Mouse (Mus musculus) heart, postnatal 25 days (tissue): ENCODE measurements at regions not wholly inside any gene's neighbourhood (a gene's known extent, or its start where the extent isn't known, plus 50 kb on each side); places are given as distances from the start of the nearest gene placed in this dataset.

Experiments
- DNase-seq: peaks from one replicate; pipeline ENCODE4 v3.0.0; 2022; ENCODE audit warnings: low spot score
- intact Hi-C: fragments of 180-260 bp; cut with DNase I; formaldehyde crosslinking; loops from one replicate; pipeline ENCODE4 v1.15.1; 2025

DNA sequence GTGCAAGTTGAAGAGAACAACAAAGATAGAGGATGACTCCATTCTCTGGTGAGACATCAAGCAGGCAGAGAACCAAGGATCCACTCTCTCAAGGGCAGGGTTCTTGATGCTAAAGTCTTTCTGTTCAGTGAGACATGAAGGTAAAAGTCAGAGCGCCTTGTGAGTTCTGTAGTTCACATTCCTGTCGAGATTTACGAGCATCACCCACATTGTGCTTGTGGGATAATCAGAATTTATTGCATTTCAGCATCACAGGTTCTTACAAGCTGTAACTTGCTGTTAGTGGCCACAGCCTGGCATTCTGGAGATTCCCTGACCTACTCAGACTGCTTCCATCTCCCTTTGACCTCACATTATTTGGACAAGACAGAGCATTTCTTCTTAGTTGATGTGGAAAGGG lies 540.9 kb upstream of the Atp2b1 start:
- intact Hi-C loops: no loop called here
- DNase-seq: no peak

DNA sequence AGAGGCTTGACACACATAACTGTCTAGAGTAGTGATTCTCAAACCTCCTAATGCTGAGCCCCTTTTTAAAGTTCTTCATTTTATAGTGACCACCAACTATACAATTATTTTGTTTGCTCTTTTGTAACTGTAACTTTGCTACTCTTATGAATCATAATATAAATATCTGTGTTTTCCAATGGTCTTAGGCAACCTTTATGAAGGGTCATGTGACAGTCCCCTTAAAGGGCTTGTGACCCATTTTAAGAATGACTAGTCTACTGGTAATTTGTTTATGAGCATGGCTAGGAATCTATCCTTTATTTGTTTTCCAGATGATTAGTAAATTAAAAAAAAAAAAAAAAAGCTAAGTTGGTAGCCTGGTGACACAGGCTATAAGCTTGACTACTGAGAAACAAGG lies 539.5 kb upstream of the Atp2b1 start:
- no peak for DNase-seq

DNA sequence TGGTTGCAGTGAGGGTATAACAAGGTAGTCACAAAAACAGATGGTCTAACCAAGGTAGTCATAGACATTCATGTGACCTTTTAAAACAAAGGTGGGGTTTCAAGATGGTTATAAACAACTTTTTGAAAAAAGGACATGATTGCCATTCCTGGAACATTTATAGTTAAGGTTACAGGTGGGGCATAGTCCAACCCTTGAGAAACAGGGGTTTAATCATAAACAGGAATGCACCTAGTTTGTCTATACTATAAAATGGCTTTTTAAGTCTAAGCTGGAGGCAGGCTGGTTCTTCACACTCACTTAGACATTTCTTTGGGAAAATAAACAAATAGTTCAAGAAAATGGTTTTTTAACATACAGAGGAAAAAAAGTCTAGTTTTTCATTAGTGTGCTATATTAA lies 525.7 kb upstream of the Atp2b1 start:
- DNase-seq: no peak
- intact Hi-C loops: no loop called here

More for the DNA sequence above, 539.5 kb upstream of the Atp2b1 start:
- intact Hi-C loops: no loop called here

DNA sequence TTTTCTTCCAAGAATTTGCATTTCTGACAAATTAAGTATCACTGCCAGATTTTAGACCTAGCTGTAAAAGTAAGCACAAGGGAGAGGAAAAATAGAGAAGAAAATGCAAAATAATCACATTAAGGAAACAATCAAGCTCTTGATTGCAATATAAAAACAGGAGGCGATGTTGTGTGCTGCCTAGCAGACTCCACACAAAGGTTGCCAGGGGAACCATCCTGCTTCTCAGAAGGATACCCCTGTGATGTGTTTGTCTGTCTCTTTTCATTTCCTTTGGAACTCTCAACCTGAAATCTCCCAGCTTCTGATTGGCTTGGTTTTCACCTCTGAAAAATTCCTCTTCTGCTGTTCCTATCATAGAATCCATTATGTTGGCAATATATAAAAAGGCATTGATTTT lies 514.3 kb upstream of the Atp2b1 start:
- DNase-seq: no peak
- intact Hi-C loops: no loop called here

DNA sequence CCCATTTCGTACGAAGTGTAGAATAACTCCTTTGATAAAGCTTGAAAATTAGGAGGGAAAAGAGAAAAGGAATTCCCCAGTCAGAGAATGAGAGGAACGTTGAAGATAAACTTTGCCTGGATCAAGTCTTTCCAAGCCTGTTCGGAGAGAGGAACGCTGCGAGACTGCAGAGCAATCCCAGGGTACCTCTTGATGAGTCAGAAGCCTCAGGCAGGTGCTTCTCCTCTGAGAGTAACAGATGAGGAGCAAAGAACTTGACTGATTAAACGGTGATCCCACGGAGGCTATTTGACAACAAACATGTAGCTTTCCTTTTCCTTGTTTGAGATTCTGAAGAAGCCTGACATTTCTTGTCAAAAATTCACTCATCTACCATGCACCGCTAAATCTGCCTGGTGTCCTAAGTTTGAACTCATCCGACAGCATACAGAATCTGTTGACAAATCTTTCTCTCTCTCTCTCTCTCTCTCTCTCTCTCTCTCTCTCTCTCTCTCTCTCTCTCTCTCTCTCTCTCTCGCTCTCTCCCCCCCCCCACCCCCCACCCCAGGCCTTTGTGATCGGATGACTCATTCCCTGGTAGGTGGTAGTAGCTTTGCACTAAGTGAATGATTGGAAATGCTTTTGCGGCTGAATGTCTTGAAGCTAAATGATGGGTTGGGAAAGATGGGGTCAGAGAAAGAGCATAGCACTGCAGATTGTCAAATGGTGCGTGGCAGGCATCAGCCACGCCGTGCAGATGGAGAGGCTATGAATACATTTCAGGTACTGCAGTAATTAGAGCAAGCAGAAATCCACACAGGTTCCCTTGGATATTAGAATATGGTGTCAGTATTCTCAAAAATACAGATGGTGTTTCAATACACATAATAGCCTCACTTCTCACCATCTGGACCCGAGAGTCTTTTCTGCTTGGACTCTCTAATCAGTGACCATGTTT lies 496.1 kb upstream of the Atp2b1 start:
- intact Hi-C loops: no loop called here
- no peak for DNase-seq

DNA sequence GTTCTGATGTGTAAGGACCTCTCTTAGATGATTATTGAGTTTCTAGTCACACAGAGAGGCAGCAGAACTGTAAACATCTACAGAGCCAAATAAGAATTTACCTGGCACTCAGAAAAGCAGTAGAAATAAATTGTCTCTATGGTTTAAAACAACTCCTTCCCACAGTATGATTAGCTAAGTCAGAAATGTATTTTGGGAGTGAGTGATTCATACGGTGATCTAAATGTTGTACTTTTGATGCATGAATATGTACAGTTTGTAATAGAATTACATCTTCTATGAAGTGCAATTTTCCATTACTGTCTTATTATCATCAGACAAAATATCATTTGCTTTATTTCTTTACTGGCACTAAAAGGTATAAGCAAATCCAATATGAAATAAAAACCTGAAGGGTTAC lies 489.8 kb upstream of the Atp2b1 start:
- no peak for DNase-seq
- intact Hi-C loops: no loop called here

DNA sequence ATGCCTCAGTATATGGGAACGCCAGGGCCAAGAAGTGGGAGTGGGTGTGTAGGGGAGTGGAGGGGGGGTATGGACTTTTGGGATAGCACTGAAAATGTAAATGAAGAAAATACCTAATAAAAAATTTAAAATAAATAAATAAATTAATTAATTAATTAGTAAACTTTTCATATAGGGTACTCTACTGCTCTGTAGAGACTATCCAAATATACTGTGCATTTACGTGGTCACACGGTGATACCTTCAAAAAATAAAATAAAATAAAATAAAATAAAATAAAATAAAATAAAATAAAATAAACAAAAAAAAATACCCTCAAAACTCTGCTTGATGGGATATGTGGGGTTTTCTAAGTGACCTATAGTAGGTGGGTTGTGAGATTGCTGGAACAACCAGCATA lies 479.2 kb upstream of the Atp2b1 start:
- intact Hi-C loops: no loop called here
- no peak for DNase-seq

DNA sequence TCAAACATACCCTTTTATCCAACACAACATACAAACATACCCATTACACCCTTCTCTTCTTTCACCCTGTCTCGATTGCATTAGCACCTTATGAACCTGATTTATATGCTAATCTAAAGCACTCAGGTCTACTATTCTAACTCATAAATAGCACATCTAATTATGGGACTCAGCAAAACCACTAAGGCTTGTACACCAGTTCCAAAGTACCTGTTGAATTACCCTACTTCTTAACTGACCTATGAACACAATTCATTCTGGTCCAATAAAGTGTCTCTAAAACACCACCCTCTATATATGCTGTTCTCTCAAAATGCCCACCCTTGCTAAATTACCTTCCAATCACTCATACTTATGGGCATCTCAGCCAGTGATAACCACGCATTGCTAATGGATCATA lies 452.7 kb upstream of the Atp2b1 start:
- intact Hi-C loops: no loop called here

DNA sequence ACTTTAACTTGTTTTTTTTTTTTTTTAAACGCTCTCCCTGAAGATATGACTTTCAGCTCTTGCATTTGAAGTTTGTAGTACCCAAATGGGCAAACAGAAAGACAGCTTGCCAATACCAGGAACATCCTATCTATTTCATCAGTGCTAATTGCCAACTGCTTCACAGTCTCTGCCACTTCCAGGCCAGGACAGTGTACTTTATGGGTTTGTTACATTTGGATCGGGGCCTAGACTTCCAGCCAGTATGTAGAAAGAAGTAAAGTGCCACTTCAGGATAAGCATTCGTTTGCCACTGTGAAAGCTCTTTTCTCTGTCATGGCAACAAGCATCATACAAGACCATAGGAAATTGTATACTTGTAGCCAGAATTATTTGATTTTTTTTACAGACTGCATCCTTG lies 439.6 kb upstream of the Atp2b1 start:
- DNase-seq: no peak
- intact Hi-C loops: no loop called here

More for the DNA sequence above, 452.7 kb upstream of the Atp2b1 start:
- DNase-seq: no peak

DNA sequence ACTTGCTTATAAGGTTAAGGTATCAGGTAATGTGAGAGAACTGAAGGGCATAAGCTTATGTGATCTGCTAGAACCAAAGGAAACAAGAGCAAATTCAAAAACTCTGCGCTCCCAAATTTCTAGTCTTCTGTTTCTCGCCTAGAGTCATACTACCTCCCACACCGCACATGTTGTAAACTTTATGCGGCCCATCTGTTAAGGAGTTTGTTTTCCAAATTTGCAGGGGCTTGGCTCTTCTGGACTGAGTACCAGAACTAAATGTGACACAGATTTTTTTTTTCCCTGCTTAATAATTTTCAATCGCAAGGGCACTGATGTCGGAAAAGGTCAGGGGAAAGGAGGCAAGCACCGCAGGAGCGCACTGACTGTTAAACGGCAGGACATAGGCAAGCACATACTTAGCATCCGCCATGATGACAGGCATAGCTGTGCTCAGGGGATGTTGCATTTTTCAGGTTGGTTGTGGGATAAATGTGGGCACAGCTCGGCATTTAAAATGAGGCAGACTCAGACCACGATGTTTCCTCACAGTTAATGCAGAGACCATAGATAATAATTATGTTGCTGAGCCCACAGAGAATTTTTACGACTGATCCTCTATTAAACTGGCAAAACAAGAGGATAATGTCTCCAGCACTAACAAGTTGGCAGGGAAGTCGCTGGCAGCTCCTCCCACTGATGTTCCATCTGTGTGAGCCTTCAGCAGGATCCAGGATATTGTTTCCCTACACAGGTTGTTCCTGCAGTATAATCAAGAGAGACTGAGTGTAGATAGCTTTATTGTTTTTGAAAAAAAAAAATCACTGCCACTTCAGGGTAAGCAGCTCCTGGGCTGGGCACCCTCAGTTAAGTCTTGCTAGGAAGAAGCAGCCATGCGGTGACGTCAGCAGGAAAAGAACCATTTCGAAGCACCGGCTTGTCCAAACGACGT lies 428.2 kb upstream of the Atp2b1 start:
- intact Hi-C loops: no loop called here
- no peak for DNase-seq

DNA sequence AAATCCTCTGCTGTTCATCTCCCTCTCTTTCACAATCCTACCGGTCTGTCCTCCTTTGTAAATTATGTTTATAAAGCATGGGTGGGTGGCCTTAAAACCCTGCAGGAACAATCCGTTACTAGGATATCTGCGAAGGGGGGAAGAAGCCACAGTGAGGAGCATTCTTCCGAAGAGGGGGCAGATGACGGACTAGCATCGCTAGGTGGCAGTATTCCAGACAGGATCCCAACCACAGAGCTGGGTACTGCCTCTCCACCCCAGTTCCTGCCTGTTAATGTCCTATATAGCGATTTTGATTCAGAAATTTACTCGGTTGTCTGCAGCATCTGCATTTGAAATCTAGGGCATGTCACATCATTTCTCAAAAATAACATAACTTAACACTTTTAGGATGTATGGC lies 419.9 kb upstream of the Atp2b1 start:
- peak; percentile 30 for DNase-seq
- intact Hi-C loops: loop anchor here (1.0 to 5.0 kb wide), 3 partner anchors 418 to 591 kb away; partner anchors contain the start of gene Atp2b1

DNA sequence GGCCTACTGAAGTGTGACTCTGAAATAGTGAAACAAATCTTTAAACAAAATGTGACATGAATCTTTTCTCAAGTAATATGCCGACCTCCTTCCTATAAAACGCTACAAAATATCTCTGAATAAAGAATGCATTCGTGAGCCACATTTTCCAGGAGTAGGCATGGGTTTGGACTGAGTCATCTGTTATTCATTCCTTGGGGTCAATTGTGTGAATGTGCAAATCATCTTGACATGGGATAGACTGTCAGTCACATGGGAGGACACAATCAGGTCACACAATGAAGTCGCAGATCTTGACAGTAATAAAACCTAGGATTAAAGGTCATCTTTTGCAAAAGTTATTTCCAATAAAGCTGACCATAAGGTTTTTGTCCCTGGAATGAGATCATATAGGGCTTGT lies 418.0 kb upstream of the Atp2b1 start:
- intact Hi-C loops: no loop called here
- no peak for DNase-seq

DNA sequence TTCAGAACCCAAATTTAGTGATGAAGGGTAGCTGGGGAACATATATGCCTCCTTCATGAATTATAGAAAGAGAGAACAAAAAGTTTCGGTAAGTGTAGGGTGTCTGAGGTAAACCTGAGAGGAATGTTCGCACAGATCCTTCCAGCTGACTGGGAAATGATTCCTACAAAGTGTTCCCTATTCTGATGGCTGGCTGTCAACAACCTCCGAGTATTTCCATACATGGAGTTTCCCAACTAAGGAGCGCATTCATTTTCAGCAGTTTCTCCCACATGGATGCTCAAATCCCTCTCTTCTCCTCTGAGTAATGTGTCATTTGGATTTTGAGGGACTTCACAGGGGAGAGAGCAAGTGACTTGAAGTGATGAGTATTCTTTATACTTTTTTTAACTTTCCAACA lies 413.9 kb upstream of the Atp2b1 start:
- no peak for DNase-seq
- intact Hi-C loops: no loop called here

DNA sequence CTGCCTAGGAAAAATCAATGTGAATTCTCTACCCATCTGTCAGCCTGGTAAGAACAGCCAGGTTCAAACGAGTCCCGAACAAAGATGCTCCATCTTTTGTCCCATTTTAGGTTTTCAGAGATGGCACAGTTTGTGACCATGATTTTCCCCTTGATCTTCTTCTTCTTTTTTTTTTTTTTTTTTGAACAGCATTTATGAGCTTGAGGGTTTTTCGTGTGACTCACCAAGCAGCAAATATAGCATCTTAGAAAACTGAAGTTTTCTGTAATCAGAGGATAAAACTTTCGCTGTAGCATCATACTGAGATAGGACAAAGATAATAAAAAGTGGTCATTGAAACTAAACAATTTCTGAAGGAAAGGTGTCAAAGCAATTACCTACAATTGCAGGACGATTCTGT lies 412.6 kb upstream of the Atp2b1 start:
- intact Hi-C loops: no loop called here
- DNase-seq: no peak

DNA sequence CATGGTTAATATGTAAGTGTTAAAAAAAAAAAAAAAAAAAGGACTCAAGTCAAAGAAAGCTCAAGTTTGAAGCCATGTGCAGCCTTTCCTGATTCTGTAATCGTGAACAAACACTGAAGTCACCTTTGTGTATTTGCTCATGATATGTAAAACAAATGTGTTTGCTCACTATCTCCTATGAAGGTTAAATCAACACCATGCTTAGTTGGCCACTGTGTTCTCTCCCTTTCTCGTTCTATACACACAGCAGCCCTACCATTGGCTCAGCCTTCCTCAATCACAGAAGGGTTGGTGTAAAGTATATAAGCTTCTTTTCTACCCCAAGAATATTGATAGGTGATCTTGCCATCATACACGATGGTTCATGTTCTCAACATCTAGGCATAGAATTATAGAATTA lies 409.7 kb upstream of the Atp2b1 start:
- no peak for DNase-seq
- intact Hi-C loops: no loop called here

DNA sequence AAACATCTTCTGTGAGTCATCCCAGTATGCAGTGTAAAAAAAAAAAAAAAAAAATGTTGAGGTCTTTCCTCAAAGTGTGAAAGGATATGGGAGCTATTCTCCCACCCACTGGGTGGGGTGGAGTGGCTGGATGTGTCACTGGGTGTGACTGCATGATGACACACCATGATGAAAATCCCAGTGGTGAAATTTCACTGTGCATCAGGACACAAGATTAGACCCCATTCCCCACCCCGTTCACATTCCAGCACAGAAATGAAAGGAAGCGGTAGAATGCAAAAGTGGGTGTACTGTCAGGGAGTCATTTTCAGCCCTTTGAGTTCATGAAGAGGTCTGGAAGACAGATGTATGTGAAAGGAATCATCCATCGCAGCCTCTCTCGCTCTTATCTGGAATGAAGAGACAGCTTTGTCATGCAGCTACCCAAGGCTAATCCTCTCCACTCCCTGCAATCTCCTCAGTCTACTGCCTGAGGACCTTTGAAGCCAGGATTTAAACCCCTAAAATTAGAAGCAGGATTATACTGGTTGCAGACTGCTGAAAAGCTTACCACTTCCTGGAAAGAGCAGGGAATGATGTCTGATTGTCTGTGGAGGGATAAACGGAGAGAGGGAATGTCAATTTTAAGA lies 405.6 kb upstream of the Atp2b1 start:
- intact Hi-C loops: no loop called here
- DNase-seq: peak; percentile 3

DNA sequence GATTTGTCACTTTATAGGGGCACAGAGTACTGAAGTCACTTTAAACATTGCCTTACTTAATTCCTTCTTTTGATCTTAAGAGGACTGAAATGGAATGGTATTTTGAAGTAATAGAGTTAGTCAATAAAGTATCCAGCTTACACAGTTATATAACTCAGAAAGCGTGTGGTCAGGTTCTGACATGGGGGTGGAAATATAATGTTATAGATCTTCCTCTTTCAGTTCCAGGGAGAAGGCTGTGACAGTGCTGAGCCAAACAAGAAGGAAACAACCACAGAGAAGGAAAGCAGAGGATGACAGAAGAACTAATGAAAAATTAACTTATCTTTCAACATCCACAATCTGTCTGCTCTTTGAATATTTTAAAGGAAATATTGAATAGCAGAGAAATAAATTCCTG lies 399.4 kb upstream of the Atp2b1 start:
- no peak for DNase-seq
- intact Hi-C loops: no loop called here

DNA sequence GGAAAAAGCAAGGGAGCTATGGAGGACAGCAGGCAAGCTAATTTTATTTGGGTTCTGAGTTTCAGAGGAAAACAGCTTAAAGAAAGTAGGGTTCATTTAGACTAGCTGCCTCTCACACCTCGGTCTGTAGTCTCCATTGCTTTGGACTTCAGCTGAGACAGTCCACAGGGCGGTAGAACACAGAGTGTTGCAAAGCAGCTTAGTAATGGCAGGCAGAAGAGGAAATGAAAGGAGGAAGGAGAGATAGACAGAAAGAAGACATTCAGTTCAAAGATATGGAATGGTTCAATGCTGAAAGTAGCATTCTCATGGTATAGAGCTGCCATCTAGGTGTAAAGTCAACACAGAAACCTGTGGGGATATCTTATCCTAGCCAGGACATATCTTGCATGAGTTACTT lies 396.6 kb upstream of the Atp2b1 start:
- DNase-seq: no peak
- intact Hi-C loops: no loop called here

DNA sequence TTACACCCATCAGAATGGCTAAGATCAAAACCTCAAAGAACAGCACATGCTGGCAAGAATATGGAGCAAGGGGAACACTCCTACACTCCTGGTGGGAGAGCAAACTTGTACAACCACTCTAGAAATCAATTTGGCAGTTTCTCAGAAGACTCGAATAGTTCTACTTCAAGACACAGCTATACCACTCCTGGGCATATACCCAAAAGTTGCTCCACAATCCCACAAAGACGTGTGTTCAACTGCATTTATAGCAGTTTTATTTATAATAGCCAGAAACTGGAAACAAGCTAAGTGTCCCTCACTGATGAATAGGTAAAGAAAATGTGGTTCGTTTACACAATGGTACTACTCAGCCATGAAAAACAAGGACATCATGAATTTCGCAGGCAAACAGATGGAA lies 384.6 kb upstream of the Atp2b1 start:
- intact Hi-C loops: no loop called here
- no peak for DNase-seq

DNA sequence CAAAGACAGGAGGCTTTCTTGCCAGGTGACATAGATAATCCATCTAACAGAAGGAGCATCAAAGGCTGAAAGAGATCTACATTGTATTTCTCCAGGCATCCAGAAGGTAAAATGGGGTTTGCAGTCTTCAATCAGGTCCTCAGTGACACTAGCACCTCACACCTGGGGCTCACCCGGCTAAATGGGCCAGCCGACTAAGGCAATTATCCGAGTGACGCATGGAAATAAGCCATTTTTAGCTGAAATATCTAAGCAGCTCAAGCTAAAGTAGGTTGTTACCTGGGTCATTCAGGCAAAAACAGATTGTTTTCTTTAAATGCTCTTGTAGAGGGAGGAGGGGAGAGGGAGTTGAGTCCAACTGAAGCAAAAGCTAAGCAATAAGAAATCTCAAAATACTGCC lies 382.8 kb upstream of the Atp2b1 start:
- intact Hi-C loops: no loop called here
- DNase-seq: no peak

DNA sequence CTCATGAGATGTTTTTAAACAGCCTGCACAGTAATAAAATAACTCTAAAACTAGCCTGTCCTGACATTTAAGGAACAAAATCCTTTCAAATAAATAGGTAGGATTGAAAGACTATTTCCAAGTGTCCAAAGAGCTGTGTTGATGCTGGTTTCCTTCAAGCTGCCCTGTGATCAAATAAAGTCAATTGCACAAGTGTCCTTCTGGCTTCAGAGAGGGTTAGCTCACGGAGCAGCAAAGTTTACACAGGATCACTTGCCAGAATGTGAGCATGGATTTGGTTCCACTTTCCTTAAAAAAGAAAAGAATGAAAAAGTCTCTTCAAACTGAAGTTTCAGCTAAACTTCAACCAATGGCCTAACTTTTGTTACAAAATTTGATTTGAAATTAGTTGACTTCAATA lies 375.5 kb upstream of the Atp2b1 start:
- DNase-seq: no peak

More for the DNA sequence above, 375.5 kb upstream of the Atp2b1 start:
- intact Hi-C loops: no loop called here
